Mouse (Mus musculus) stomach, embryonic 14.5 days (tissue): ENCODE measurements around the gene Rab11fip4. TPM values are rescaled to one million over a fixed set of nuclear protein-coding genes. Genes with fewer than 3 reads are reported as not detected.
A peak's percentile ranks its signal among the peaks of the same experiment; 100 is the strongest.

Experiments
- ATAC-seq: fragments of 200-750 bp; cut with Nextera tagmentation; 2 replicates; pipeline ENCODE4 v1.8.0; 2017; ENCODE audit warnings: low read depth, moderate TSS enrichment; ENCODE audit not compliant: insufficient number of reproducible peaks, insufficient read depth, low FRiP score
- H3K27ac ChIP-seq: fragments of 300-500 bp; sonication (generic); 2 replicates; pipeline ENCODE4 v1.5.1; 2014; ENCODE audit warnings: mild to moderate bottlenecking, low read length, moderate library complexity, mixed read lengths
- H3K27me3 ChIP-seq: fragments of 300-500 bp; sonication (generic); 2 replicates; pipeline ENCODE4 v1.6.1; 2014; ENCODE audit warnings: low read length, control low read depth, mixed read lengths; ENCODE audit not compliant: control insufficient read depth, insufficient read depth
- H3K36me3 ChIP-seq: fragments of 300-500 bp; sonication (generic); 2 replicates; pipeline ENCODE4 v1.6.1; 2014; ENCODE audit warnings: mild to moderate bottlenecking, control low read depth, low read length, moderate library complexity, mixed read lengths; ENCODE audit not compliant: control insufficient read depth, insufficient read depth
- H3K4me1 ChIP-seq: fragments of 300-500 bp; sonication (generic); 2 replicates; pipeline ENCODE4 v1.6.1; 2014; ENCODE audit warnings: low read length, control low read depth, mixed read lengths; ENCODE audit not compliant: control insufficient read depth, insufficient read depth
- H3K4me2 ChIP-seq: fragments of 300-500 bp; sonication (generic); replicated peaks from 2 replicates; pipeline ENCODE4 v1.6.1; 2014; ENCODE audit warnings: low read depth, low read length, control low read depth
- H3K4me3 ChIP-seq: fragments of 300-500 bp; sonication (generic); 2 replicates; pipeline ENCODE4 v1.5.1; 2014; ENCODE audit warnings: low read depth, low read length, control low read depth
- H3K9ac ChIP-seq: fragments of 300-500 bp; sonication (generic); replicated peaks from 2 replicates; pipeline ENCODE4 v1.6.1; 2014; ENCODE audit warnings: low read depth, mild to moderate bottlenecking, control low read depth, low read length, moderate library complexity, mixed read lengths
- H3K9me3 ChIP-seq: fragments of 300-500 bp; sonication (generic); 2 replicates; pipeline ENCODE4 v1.6.1; 2016; ENCODE audit warnings: low read depth, low read length, control low read depth; ENCODE audit not compliant: control insufficient read depth
- WGBS: fragments of 180-500 bp; shearing (Covaris S2); extraction: QIAGEN DNeasy Blood & Tissue Kit; methylation state at CpG from one replicate; pipeline ENCODE4 v1.1.7; 2014; 5-methylcytosine and 5-hydroxymethylcytosine counted together
- polyA plus RNA-seq: library from polyadenylated mRNA; unstranded; fragments of >200 nt; fragmentation: Nextera tagmentation; extraction: Ambion mirVana; gene quantifications from 2 replicates; pipeline ENCODE4 v1.2.1, GENCODE M21; 2014

Rab11fip4 gene
- polyA plus RNA-seq, 1 experiment from 2014 or later: 1.9 TPM

DNA sequence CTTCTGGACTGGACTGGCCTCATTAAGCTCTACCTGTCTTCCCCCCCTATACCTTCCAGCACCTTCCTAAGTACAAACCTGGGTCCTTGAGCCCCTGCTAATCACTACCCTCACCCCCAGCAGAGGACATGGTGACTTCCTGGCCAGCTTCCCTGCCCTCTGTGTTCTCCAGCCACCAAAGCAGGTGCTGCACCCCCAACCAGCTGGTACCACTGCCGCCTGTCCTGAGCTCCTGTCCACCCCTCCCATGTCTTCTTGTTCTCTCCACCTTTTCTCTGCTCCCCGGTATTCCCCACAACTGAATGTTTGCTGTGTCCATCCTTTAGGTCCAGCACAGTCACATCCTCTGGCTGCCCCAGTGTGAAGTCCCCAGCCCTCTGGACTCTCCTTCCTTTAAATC lies 19.4 kb downstream of the Rab11fip4 start:
- peaks cover 11% of the 10 kb centered on the region for H3K4me1 ChIP-seq
- H3K36me3 ChIP-seq: no peaks in the 10 kb centered on the region
- 0 out of 2 replicates have a peak overlapping the region, but pooled peaks have one; percentile 2 for H3K4me2 ChIP-seq
- H3K4me3 ChIP-seq: no peak overlapping the region
- no peak overlapping the region for H3K9ac ChIP-seq
- H3K27me3 ChIP-seq: no peaks in the 10 kb centered on the region
- no peak overlapping the region for H3K27ac ChIP-seq
- no peaks in the 10 kb centered on the region for H3K9me3 ChIP-seq
- 52% methylated on average over 2 of the region's 2 CpGs for WGBS
- no peak for ATAC-seq

DNA sequence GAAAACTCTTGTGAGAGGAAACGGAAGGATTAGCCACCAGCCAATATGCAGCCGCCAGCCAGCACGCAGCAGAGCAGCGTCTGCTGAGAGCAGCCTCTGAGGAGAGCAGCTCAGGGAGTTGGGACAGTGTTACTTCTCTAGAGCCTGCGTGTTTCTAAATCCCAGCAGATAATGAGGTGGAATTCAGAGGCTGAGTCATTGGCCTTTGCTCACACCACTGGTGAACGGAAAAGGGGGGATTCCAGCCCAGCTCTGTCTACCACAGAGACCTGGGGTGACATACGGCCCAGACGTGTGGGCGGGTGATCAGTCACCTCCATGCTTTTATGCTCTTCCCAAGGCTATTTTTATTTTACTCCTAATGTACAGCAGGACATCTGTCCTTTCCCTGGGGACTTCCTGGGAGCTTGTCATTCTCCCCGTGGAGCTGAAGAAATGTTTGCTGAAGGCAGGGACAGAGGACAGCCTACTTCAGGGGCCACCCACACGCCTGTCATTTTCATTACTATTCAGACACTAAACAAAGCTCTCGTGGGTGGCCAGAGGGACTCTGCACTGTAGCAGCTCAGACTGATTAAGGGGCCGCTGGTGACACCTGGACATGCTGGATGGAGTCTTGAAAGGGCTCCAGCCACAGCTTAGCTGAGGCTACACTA lies 20.1 kb downstream of the Rab11fip4 start:
- Histone ChIP-seq H3K27ac (peak overlapping the region; percentile 11; the same call in 1 of the 2 replicates), H3K4me3 (no peak overlapping the region), H3K36me3 (no peaks in the 10 kb centered on the region), H3K9ac (no peak overlapping the region), H3K4me1 (peaks cover 11% of the 10 kb centered on the region), H3K27me3 (no peaks in the 10 kb centered on the region), H3K9me3 (no peaks in the 10 kb centered on the region), H3K4me2 (0 out of 2 replicates have a peak overlapping the region, but pooled peaks have one; percentile 2)
- ATAC-seq: 0 out of 2 replicates have a peak, but pooled peaks have one; percentile 42
- 14% methylated on average over 13 of the region's 13 CpGs for WGBS

DNA sequence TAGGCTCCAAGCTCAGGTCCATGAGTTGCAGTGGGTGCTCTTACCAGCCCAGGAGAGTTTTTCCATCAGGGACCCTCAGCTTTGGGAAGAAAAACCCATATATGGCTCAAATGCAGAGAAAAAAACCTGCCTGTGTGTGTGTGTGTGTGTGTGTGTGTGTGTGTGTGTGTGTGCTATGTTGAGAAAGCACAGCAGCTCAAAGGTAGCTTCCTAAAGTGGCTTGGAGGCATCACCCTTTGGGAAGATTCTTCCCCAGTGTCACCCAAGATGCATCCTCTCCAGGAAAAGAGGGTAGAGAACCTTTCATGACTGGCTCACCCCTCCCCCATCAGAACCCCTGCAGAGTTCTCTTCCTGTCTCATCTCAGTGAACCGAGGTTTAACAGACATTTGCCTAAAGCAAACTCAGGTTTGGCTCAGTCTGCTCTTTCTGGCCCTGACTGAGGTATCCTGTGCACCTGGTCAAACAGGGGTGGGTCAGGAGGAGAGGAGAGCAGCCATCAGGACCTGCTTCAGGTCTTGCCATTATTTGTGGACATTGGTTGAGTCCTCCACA lies 21.1 kb downstream of the Rab11fip4 start:
- H3K9ac ChIP-seq: no peak overlapping the region
- H3K36me3 ChIP-seq: no peaks in the 10 kb centered on the region
- no peak for ATAC-seq
- H3K4me1 ChIP-seq: peaks cover 11% of the 10 kb centered on the region
- no peak overlapping the region for H3K4me3 ChIP-seq
- H3K9me3 ChIP-seq: no peaks in the 10 kb centered on the region
- no peak overlapping the region for H3K4me2 ChIP-seq
- WGBS: 16% methylated on average over 1 of the region's 1 CpGs
- H3K27me3 ChIP-seq: no peaks in the 10 kb centered on the region
- H3K27ac ChIP-seq: no peak overlapping the region

DNA sequence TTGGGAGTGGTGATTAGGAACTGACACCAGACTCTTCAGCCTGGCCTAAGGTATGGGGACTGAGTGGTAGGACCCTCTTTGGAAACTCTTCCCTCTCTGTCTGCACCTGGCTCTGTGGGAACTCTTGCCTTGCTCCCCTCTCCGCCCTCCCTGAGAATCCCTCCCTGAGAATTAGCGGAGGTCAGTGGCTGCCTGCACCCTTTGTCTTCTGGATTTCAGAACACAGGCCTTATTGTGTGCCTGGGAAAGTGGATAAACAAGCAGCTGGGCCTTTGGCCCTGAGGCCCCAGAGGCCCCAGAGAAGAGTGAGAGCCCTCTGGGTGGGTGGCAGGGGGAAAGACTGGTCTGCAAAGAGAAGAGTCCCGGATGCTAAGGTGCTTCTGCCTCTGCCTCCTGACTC lies 22.1 kb downstream of the Rab11fip4 start:
- Histone ChIP-seq H3K9me3 (no peaks in the 10 kb centered on the region), H3K36me3 (no peaks in the 10 kb centered on the region), H3K27ac (no peak overlapping the region), H3K4me3 (no peak overlapping the region), H3K4me1 (peaks cover 11% of the 10 kb centered on the region), H3K9ac (no peak overlapping the region), H3K27me3 (no peaks in the 10 kb centered on the region), H3K4me2 (no peak overlapping the region)
- 52% methylated on average over 3 of the region's 3 CpGs for WGBS
- no peak for ATAC-seq

DNA sequence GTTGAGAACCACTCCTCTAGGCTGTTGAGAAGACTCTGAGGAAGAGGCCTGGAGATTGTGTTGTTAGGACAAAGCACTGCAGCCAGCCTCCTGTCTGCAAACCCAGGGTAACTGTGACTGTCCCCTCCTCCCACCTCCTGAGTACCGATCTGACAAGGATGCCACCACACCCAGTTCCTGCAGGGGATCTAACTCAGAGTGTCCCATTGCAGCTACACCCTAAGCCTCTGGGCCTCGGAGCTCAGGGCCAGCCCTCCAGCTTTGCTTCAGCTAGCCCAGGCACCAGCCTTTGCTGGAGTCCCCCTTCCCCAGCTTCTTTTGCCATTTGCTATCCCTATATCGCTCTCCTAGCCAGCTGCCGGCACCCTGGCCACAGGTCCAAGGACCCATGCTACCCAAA lies 22.7 kb downstream of the Rab11fip4 start:
- ATAC-seq: no peak
- Histone ChIP-seq H3K9me3 (no peaks in the 10 kb centered on the region), H3K4me3 (no peak overlapping the region), H3K4me2 (no peak overlapping the region), H3K4me1 (peaks cover 11% of the 10 kb centered on the region), H3K27ac (no peak overlapping the region), H3K27me3 (no peaks in the 10 kb centered on the region), H3K36me3 (no peaks in the 10 kb centered on the region), H3K9ac (no peak overlapping the region)
- WGBS: 45% methylated on average over 4 of the region's 4 CpGs

DNA sequence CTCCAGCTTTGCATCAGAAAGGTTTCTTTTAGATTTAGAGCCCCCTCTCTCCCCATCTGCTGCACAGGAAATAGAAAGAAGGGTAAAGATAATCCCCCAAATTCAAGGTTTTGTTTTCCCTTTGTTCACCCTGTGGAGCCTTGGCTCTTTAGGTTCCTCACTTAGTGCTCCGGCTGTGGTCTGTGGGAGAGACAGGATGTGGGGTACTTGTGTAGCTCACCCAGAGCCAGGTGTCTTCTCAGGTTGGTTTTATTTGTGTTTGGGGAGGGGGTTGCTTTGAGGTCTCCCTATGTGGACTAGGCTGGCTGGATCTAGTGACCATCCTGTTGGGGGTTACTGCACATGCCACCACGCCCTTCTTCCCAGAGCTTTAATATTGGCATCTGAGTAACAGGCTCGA lies 23.9 kb downstream of the Rab11fip4 start:
- H3K9ac ChIP-seq: no peak overlapping the region
- H3K36me3 ChIP-seq: no peaks in the 10 kb centered on the region
- 78% methylated on average over 3 of the region's 3 CpGs for WGBS
- H3K9me3 ChIP-seq: no peaks in the 10 kb centered on the region
- H3K4me2 ChIP-seq: no peak overlapping the region
- H3K27ac ChIP-seq: no peak overlapping the region
- no peak overlapping the region for H3K4me3 ChIP-seq
- ATAC-seq: no peak
- H3K4me1 ChIP-seq: peaks cover 11% of the 10 kb centered on the region
- no peaks in the 10 kb centered on the region for H3K27me3 ChIP-seq

DNA sequence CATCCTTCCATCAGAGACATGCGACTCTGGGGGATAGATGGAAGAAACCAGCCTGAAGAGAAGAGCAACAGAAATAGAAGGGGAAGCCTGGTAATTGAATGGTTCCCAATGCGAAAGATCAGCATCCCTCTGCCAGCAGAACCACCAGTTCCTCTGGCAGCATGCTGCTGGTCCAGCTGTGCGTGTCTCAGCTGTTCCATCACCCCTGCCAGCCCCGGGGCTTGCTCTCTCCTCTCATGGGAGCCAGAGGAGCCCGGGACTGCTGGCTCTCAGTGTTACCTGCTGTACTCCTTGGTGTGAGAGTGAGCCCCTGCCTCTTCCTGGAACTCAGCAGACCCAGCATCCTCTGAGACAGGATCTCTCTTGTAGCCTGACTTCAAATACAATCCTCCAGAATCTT lies 24.9 kb downstream of the Rab11fip4 start:
- peaks cover 11% of the 10 kb centered on the region for H3K4me1 ChIP-seq
- no peaks in the 10 kb centered on the region for H3K9me3 ChIP-seq
- no peak overlapping the region for H3K9ac ChIP-seq
- no peaks in the 10 kb centered on the region for H3K27me3 ChIP-seq
- ATAC-seq: no peak
- no peak overlapping the region for H3K27ac ChIP-seq
- H3K4me2 ChIP-seq: no peak overlapping the region
- no peaks in the 10 kb centered on the region for H3K36me3 ChIP-seq
- no peak overlapping the region for H3K4me3 ChIP-seq
- 59% methylated on average over 5 of the region's 5 CpGs for WGBS

DNA sequence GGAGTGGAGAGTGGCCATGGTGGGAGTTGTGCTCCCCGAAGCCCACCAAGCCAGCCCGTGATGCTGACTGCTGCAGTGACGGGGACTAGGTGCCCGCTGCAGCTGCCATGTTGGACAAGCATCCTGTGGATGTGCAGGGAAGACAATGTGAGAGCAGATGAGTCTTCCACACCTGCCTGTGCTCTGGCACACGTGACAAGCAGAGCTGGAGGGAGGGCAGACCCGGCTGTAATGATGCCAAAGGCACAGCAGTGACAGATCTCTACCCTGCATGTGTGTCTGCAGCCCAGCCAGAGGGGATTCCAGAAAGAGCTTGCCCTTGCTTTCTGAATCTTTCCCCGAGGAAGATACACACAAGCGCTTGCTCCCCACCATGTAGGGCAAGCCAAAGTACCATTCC lies 27.0 kb downstream of the Rab11fip4 start:
- Histone ChIP-seq H3K27ac (no peak overlapping the region), H3K36me3 (no peaks in the 10 kb centered on the region), H3K4me1 (no peaks in the 10 kb centered on the region), H3K4me3 (no peak overlapping the region), H3K4me2 (no peak overlapping the region), H3K9me3 (no peaks in the 10 kb centered on the region), H3K27me3 (no peaks in the 10 kb centered on the region), H3K9ac (no peak overlapping the region)
- WGBS: 92% methylated on average over 8 of the region's 8 CpGs
- ATAC-seq: no peak

DNA sequence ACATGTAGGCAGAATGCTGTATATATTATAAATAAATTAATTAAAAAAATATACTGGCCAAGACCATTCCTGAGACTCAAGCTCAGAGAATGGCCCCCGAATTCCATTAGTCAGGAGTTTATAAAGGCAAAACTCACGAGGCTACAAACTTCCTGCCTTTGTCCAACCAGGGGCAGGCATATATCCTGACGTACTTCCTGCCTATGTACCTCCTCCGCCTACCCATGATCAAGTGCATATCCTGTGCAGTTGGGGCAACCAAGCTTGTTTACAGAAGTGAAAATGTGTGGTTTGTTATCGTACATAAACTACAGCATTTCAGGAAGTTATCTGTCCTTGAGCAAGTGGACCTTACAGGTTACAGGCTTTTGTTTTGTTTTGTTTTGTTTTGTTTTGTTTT lies 32.0 kb downstream of the Rab11fip4 start:
- no peak for ATAC-seq
- no peak overlapping the region for H3K27ac ChIP-seq
- H3K9ac ChIP-seq: no peak overlapping the region
- H3K4me2 ChIP-seq: no peak overlapping the region
- no peaks in the 10 kb centered on the region for H3K9me3 ChIP-seq
- no peaks in the 10 kb centered on the region for H3K27me3 ChIP-seq
- 84% methylated on average over 5 of the region's 5 CpGs for WGBS
- H3K4me1 ChIP-seq: no peaks in the 10 kb centered on the region
- H3K36me3 ChIP-seq: no peaks in the 10 kb centered on the region
- H3K4me3 ChIP-seq: no peak overlapping the region
